Mouse (Mus musculus): Measurements from ENCODE around the gene Tecpr2.
"Not testable (repeated sequence)": the region's sequence is repeated elsewhere in the genome, so short reads cannot be mapped to it uniquely, and the experiment has no call there.

The Tecpr2 gene

DNA sequence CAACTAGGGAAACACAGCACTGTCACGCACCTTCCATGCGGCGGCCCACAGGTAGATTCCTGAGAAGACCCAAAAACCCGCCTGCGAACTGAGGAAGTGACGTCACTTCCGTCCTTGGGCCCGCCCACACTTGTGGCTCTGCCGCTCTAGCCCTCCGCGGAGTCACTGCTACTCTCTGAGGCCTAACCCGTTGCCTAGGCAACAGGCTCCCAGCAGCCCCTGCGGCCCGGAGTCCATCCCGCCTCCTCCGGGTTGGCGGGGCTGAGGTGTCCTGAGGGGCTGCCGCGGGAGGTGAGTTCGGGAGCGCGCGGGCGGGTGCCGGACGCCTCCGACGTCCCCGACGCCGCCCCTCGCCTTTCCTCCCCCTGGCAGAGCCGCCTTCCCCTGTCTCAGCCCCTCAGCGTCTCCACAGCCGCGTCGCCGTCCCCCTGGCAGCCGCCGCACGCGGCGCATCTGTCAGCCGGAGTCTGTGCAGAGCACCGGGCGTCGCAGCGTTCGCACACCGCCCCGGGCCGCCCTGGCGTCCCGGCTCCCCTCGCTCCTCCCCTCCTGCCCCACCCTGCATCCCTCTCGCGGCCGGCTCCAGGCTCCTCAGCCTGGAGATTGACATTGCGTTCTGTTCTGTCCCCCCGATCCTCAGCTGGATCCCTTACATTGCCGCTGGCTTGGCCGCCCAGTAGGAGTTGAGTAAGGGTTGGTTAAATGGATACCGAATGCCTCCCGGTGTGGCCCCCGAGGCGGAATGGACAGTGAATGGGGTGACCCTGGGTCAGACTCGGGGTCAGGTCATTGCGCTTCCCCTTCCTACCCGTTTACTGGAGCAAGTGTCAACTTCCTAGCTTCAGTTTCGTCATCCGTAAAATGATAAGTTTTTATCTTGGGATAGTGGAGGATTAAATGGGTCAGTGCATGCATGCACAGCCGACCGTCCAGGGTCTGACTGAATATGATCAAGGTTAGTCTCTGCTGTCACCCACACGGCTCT, at the start of gene Tecpr2, which contains the start of gene Cinp:
Gene Tecpr2 (plus strand): TSS at position 229 of the 985 bp plus-strand sequence.
Gene Cinp (minus strand): TSS at position 110 of the 985 bp plus-strand sequence.
- DNase-seq (ENCODE audit: low read depth, low spot score) = peak; percentile 98

GRCm38 (mm10) chr12:110840348-110841198, 48.5 kb upstream of the Tecpr2 start, which contains the start of gene Mok:
TSS of gene Mok (minus strand) at chr12:110840939.
- peak; percentile 92 for DNase-seq (ENCODE audit: low read depth, low spot score)

DNA sequence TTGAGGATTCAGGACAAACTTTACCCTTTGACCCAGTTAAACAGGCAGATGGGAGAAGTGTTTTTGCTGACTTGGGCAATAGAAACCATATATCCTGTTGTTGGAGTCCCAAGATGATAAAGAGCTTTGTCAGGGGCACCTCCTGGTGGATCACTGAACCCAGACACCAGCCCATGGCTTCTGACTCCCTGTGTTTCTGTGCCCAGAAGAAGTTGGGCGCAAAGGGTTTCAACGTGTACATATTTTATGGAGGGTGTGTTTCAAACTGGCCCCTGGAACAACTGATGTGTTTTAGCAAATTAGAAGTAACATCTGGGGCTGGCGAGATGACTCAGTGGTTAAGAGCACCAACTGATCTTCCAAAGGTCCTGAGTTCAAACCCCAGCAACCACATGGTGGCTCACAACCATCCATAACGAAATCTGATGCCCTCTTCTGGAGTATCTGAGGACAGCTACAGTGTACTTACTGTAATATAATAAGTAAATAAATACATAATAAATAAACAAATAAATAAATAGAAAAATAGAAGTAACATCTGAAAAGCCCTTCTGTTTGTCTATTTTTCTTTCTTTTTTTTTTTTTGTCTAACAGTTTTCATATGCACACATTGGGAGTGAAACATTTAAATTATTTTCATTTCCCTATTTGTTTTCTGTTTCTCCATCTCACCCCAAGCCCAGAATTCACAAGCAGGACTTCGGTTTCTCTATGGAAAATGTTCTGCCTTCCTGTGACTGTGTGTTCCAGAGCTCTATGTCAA, 47.2 kb upstream of the Tecpr2 start:
- no peak for DNase-seq (ENCODE audit: low read depth, low spot score)

DNA sequence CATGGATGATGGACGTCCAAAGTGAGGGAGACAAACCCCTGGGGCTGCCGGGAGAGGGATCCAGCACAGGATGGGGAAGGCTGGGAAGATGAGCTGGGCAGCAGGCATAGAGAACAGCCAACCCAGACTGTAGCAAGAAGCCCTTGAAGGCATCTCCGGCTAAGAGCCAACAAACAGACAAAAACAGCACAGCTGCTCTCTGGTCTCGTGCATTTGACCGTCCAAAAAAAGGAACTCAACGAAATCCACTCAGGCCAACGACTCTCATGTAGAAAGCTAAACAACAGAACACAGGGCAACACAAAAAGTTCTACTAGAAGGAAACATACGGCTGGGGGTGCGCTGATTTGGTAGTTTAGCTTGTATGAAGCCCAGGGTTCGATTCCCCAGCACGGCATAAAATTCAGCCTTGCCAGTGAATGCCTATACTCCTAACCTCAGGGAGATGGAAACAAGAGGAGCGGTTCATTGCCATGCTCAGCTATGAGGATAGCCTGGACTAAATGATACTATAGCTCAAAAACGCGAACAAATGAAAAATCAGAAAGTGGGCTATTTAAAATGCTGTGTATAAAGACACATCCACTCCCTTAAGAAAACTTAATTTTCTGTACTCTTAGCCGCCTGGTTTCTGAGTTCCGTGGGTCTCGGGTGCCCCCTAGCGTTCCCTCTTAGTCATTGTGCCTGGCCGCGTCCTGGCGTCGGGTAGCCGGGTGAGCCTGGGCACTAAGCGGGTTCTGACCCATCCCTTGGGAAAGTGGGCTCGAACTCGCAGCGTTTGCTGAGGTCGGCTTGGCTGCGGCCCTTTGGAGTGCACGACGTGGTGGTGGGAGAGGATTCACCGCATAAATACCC, 45.6 kb upstream of the Tecpr2 start:
- peak; percentile 71 for DNase-seq (ENCODE audit: low read depth, low spot score)

GRCm38 (mm10) chr12:110844227-110845130, 44.6 kb upstream of the Tecpr2 start:
- DNase-seq (ENCODE audit: low read depth, low spot score) = peak; percentile 32

DNA sequence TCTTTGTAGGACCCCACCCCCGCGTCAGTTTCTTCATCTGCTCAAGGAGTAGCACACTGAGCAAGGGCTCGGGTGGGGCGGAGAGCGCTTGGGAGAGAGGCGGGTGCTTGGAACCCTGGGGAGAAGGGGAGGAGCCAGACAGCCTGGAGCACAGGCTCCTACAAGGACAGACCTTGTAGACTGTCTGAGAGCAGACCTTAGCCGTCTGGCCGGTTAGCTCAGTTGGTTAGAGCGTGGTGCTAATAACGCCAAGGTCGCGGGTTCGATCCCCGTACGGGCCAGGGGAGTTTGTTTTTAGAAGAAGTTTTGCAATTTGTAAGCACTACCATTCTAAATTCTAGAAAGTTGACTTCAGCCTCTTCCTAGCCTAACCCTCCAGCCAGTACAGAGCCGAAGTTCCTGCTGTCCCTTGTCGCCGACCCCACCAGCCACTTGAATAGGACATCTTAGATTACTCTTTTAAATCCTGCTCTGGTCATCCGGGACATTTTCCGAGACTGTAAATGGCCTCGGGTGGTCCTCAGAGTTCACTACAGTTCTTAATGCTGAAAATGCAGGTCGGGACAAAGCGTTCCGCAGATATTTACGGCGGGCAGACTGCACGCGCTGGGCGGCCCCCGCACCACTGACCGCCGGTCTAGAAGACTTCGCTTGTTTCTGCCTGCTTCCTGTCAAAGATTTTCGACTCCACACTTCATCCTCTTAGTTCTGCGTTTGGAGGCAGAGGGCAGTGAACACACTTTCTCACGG, 43.8 kb upstream of the Tecpr2 start:
- peak; percentile 98 for DNase-seq (ENCODE audit: low read depth, low spot score)

DNA sequence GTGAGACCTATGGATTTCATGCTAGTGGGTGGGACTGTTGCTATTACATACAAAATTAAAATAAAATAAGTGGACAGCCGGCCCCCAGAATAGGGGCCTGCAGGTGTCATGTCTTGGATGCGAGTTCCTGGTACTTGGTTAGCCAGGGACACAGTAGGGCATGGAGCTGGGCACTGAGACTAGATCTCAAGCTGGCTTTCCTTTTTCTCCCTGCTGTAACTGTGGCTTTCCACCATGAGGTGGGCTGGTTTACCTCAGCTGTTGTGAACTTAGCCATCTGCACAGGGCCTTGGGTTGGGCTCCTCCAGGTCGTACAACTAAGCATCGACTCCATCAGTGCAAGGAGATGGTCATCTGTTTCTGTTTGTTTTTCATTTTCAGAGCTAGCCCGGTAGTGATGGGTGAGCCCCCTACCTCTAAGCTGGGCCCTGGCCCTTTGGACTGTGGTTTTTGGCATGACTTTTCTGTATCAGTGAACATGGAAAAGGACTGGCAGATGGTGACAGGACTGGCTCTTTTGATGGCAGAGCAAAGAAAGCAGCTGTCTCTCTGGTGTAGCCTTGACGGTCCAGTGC, 42.8 kb upstream of the Tecpr2 start:
- DNase-seq (ENCODE audit: low read depth, low spot score) = no peak

GRCm38 (mm10) chr12:110850010-110850928, 38.8 kb upstream of the Tecpr2 start, which contains the start of gene Zfp839:
TSS of gene Zfp839 (plus strand) at chr12:110850253.
- peak; percentile 76 for DNase-seq (ENCODE audit: low read depth, low spot score)

DNA sequence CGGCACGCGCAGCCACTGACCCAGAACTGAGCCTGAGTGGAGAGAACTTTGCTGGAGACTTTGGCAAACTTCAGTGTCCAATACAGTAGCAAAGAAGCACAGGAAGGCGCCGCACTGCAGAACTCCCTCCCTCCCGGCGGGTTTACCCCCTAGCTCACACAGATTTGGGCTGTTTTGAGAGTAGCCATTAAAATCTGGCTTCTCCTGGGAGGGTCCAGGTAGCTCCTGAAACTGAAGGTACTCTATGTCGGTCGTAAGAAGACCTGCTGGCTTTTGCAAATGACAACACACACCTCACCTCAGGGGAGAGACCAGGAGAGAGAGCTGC, 38.2 kb upstream of the Tecpr2 start:
- DNase-seq (ENCODE audit: low read depth, low spot score) = no peak

- DNase-seq (ENCODE audit: low read depth, low spot score) = no peak
Measured at GRCm38 (mm10) chr12:110851414-110851813, 37.6 kb upstream of the Tecpr2 start.

GRCm38 (mm10) chr12:110851923-110852322, 37.1 kb upstream of the Tecpr2 start:
- no peak for DNase-seq (ENCODE audit: low read depth, low spot score)

- DNase-seq (ENCODE audit: low read depth, low spot score) = no peak
Measured at GRCm38 (mm10) chr12:110854786-110855737, 34.0 kb upstream of the Tecpr2 start.

GRCm38 (mm10) chr12:110857196-110857595, 31.9 kb upstream of the Tecpr2 start:
- no peak for DNase-seq (ENCODE audit: low read depth, low spot score)

GRCm38 (mm10) chr12:110858681-110859080, 30.4 kb upstream of the Tecpr2 start:
- DNase-seq (ENCODE audit: low read depth, low spot score) = not testable (repeated sequence)

DNA sequence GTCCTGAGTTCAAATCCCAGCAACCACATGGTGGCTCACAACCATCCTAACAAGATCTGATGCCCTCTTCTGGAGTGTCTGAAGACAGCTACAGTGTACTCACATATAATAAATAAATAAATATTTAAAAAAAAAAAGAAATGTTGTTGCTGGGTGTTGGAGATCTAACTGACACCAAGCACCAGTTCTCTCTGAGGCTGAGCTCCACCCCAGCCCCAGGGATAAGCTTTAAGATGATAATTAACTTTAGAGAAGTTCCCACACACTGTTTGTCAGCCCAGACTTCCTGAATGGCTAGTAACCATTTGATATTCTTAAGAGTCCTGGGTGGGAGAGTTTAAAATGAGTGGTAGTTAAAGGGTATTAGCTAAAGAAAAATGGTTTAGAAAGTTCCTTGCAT, 28.8 kb upstream of the Tecpr2 start:
- no peak for DNase-seq (ENCODE audit: low read depth, low spot score)

GRCm38 (mm10) chr12:110861256-110861655, 27.8 kb upstream of the Tecpr2 start:
- DNase-seq (ENCODE audit: low read depth, low spot score) = no peak

Data from skeletal muscle tissue, adult 2 months (tissue).